Mouse (Mus musculus): ENCODE data around the gene Cdkal1. TPM values are rescaled to one million over a fixed set of nuclear protein-coding genes. Genes with fewer than 3 reads are reported as not detected.

Gene Cdkal1
- polyA plus RNA-seq, 2 experiments: 10.8 to 29.8 TPM

DNA sequence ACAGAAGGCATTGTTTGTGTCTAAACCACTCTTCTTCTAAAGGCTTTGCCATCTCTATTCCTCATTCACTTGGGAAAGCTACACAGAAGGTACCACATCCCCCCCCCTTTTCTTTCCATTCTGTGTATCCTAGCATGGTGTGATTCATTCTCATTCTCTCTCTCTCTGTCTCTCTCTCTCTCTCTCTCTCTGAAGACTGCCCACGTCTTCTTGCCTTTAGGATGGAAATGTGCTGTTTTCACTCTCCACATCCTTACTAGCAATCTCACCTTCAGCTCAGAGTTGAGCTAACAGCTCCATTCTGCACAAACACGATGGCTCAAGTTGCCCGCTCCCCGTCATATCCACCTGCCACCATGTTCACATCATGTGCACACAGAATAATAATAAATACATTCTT lies 675.6 kb downstream of the Cdkal1 start:
- no peak overlapping the region for H3K4me2 ChIP-seq (replicated peaks; ENCODE audit: low read depth, low read length, severe bottlenecking)
- DNase-seq (ENCODE audit: low spot score) (no peak), ATAC-seq (ENCODE audit: low FRiP score, low read depth) (no peak)
- peaks cover 10% of the 10 kb centered on the region for H3K4me1 ChIP-seq (ENCODE audit: control insufficient read depth, insufficient read depth, low read length)
- no peaks in the 10 kb centered on the region for H3K36me3 ChIP-seq (ENCODE audit: control insufficient read depth, insufficient read depth, low read length)
- H3K27ac ChIP-seq (replicated peaks; ENCODE audit: low read depth, low read length): no peak overlapping the region
- no peaks in the 10 kb centered on the region for H3K9me3 ChIP-seq (ENCODE audit: control insufficient read depth, low read length)
- TF ChIP-seq POLR2A (IDR thresholded peaks at IDR 0.05; ENCODE audit: borderline replicate concordance, extremely low read depth, insufficient read depth, insufficient read length): no peak
- H3K9ac ChIP-seq (ENCODE audit: low read depth, low read length, severe bottlenecking): no peak overlapping the region
- no peaks in the 10 kb centered on the region for H3K27me3 ChIP-seq (ENCODE audit: control insufficient read depth, insufficient read depth, low read length)
- no peak overlapping the region for H3K4me3 ChIP-seq (replicated peaks; ENCODE audit: low read length)
- WGBS: 96% methylated on average over 4 of the region's 4 CpGs

DNA sequence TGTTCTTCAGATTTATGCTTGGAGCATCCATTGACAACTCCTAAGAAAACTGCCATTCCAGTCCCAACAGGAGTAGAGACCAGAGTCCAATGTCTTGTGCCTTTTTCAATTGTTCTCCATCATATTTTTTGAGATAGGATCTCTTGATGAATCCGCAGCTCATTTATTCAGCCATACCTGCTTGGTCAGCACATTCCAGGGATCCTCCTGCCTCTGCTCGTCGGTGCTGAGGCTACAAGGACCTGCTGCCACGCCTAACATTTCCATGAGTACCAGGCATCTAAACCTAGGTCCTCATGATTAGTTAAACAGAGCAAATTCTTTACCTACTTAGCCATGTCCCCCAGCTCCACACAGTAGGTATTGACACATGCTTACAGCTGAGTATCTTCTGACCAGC lies 676.2 kb downstream of the Cdkal1 start:
- no peaks in the 10 kb centered on the region for H3K36me3 ChIP-seq (ENCODE audit: control insufficient read depth, insufficient read depth, low read length)
- H3K9me3 ChIP-seq (ENCODE audit: control insufficient read depth, low read length): no peaks in the 10 kb centered on the region
- H3K27ac ChIP-seq (replicated peaks; ENCODE audit: low read depth, low read length): no peak overlapping the region
- TF ChIP-seq POLR2A (IDR thresholded peaks at IDR 0.05; ENCODE audit: borderline replicate concordance, extremely low read depth, insufficient read depth, insufficient read length): no peak
- H3K9ac ChIP-seq (ENCODE audit: low read depth, low read length, severe bottlenecking): no peak overlapping the region
- no peaks in the 10 kb centered on the region for H3K27me3 ChIP-seq (ENCODE audit: control insufficient read depth, insufficient read depth, low read length)
- DNase-seq (ENCODE audit: low spot score) (no peak), ATAC-seq (ENCODE audit: low FRiP score, low read depth) (no peak)
- H3K4me2 ChIP-seq (replicated peaks; ENCODE audit: low read depth, low read length, severe bottlenecking): no peak overlapping the region
- WGBS: 91% methylated on average over 4 of the region's 4 CpGs
- peaks cover 10% of the 10 kb centered on the region for H3K4me1 ChIP-seq (ENCODE audit: control insufficient read depth, insufficient read depth, low read length)
- H3K4me3 ChIP-seq (replicated peaks; ENCODE audit: low read length): no peak overlapping the region

DNA sequence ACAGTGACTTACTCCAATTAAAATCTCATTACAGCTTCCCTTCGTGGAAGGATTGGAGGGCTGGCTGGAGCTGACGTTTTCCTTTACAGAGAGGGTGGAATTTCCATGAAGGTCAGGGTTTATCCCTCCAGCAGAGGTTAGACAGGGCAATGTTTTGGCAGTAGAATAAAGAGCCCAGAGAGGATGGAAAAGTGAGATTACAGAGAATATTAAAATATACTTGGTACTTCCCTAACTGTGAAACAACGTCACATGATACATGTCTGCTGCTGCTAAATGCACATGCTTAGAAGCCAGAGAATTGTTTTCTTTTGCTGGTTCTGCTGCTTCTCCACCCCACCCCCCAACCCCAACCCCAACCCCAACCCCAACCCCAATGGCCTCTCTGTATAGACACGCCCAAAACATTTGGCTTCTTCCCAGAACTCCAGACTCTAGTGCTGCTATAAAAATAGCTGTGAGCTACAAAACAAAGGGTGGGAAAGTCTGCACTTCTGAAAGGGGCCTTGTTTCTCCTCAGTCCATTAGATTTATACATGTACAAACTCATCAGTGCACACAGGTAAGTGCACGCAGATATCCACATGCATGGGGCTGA lies 677.5 kb downstream of the Cdkal1 start:
- peak; percentile 70; the same call in 1 of the 2 replicates for ATAC-seq (ENCODE audit: low FRiP score, low read depth)
- WGBS: 14% methylated on average over 5 of the region's 5 CpGs
- H3K4me1 ChIP-seq (ENCODE audit: control insufficient read depth, insufficient read depth, low read length): peaks cover 10% of the 10 kb centered on the region
- no peaks in the 10 kb centered on the region for H3K9me3 ChIP-seq (ENCODE audit: control insufficient read depth, low read length)
- H3K4me3 ChIP-seq (replicated peaks; ENCODE audit: low read length): no peak overlapping the region
- peak; percentile 77 for DNase-seq (ENCODE audit: low spot score)
- H3K36me3 ChIP-seq (ENCODE audit: control insufficient read depth, insufficient read depth, low read length): no peaks in the 10 kb centered on the region
- H3K4me2 ChIP-seq (replicated peaks; ENCODE audit: low read depth, low read length, severe bottlenecking): no peak overlapping the region
- peak overlapping the region; percentile 40 for H3K27ac ChIP-seq (replicated peaks; ENCODE audit: low read depth, low read length)
- no peaks in the 10 kb centered on the region for H3K27me3 ChIP-seq (ENCODE audit: control insufficient read depth, insufficient read depth, low read length)
- no peak for TF ChIP-seq POLR2A (IDR thresholded peaks at IDR 0.05; ENCODE audit: borderline replicate concordance, extremely low read depth, insufficient read depth, insufficient read length)
- no peak overlapping the region for H3K9ac ChIP-seq (ENCODE audit: low read depth, low read length, severe bottlenecking)

DNA sequence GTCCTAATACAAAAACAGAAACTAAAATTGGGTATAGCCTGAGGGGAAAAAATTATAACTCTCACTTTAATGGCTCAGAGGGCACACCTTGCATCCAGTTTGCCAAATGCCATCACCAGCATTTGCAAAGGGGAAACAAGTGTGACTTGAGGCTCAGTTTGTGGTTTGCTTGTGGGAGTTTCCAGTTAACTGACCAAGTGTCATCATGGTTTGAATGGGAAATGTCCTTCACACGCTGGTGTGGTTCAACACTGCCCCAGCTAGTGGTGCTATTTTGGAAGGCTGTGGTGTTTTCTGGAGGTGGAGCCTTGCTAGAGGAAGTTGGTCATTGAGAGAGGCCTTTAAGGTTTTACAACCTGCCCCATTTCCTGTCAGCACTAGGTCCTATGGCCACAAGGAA lies 686.1 kb downstream of the Cdkal1 start:
- no peak overlapping the region for H3K4me2 ChIP-seq (replicated peaks; ENCODE audit: low read depth, low read length, severe bottlenecking)
- DNase-seq (ENCODE audit: low spot score): no peak
- no peaks in the 10 kb centered on the region for H3K27me3 ChIP-seq (ENCODE audit: control insufficient read depth, insufficient read depth, low read length)
- peaks cover 5% of the 10 kb centered on the region; the same call in 1 of the 2 replicates for H3K4me1 ChIP-seq (ENCODE audit: control insufficient read depth, insufficient read depth, low read length)
- no peak overlapping the region for H3K9ac ChIP-seq (ENCODE audit: low read depth, low read length, severe bottlenecking)
- H3K9me3 ChIP-seq (ENCODE audit: control insufficient read depth, low read length): no peaks in the 10 kb centered on the region
- no peak for TF ChIP-seq POLR2A (IDR thresholded peaks at IDR 0.05; ENCODE audit: borderline replicate concordance, extremely low read depth, insufficient read depth, insufficient read length)
- 24% methylated on average over 1 of the region's 1 CpGs for WGBS
- ATAC-seq (ENCODE audit: low FRiP score, low read depth): no peak
- H3K27ac ChIP-seq (replicated peaks; ENCODE audit: low read depth, low read length): no peak overlapping the region
- H3K4me3 ChIP-seq (replicated peaks; ENCODE audit: low read length): no peak overlapping the region
- no peaks in the 10 kb centered on the region for H3K36me3 ChIP-seq (ENCODE audit: control insufficient read depth, insufficient read depth, low read length)

DNA sequence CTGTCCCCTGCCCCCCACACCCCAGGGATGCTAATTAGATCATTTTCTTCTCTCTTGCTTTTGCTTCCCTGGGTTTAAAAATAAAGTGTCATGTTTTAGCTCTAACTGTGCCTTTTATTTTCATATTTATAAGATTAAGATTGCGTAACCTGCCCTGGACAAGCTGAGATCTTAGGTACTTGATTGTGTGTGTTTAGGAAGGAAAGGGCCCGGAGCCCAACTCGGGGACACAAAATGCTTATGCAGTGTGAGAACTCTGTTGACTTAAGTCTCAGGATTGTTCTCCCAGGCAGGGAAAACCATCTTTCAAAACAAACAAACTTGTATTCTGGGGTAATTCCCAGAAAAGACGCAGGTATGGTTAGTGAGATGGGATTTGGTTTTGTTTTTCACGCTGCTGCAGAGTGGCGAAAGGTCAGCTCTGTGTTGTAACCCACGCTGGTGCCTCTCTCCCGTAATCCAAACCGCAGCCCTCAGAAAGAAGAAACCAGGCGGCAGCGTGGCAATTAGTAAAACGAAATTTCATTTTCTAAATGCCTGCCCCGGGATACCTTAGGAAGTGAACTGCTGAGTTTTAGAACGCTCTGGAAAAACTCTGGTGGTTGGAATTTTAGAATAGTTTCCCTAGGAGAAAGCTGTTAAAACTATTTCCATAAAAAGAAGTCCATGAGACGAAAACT lies 690.5 kb downstream of the Cdkal1 start:
- no peaks in the 10 kb centered on the region for H3K36me3 ChIP-seq (ENCODE audit: control insufficient read depth, insufficient read depth, low read length)
- TF ChIP-seq POLR2A (IDR thresholded peaks at IDR 0.05; ENCODE audit: borderline replicate concordance, extremely low read depth, insufficient read depth, insufficient read length): no peak
- 37% methylated on average over 15 of the region's 15 CpGs for WGBS
- DNase-seq (ENCODE audit: low spot score) (no peak), ATAC-seq (ENCODE audit: low FRiP score, low read depth) (no peak)
- H3K4me2 ChIP-seq (replicated peaks; ENCODE audit: low read depth, low read length, severe bottlenecking): no peak overlapping the region; the same call in 1 of the 2 replicates
- no peaks in the 10 kb centered on the region for H3K27me3 ChIP-seq (ENCODE audit: control insufficient read depth, insufficient read depth, low read length)
- H3K9me3 ChIP-seq (ENCODE audit: control insufficient read depth, low read length): no peaks in the 10 kb centered on the region
- H3K9ac ChIP-seq (ENCODE audit: low read depth, low read length, severe bottlenecking): no peak overlapping the region; the same call in 1 of the 2 replicates
- H3K27ac ChIP-seq (replicated peaks; ENCODE audit: low read depth, low read length): 0 out of 2 replicates have a peak overlapping the region, but pooled peaks have one; percentile 11
- H3K4me1 ChIP-seq (ENCODE audit: control insufficient read depth, insufficient read depth, low read length): peaks cover 5% of the 10 kb centered on the region; the same call in 1 of the 2 replicates
- H3K4me3 ChIP-seq (replicated peaks; ENCODE audit: low read length): no peak overlapping the region

Data from limb, embryonic 14.5 days (tissue).